Mouse (Mus musculus) heart, embryonic 15.5 days (tissue): ENCODE data around the gene Cers2. TPM values are rescaled to one million over a fixed set of nuclear protein-coding genes. Genes with fewer than 3 reads are reported as not detected.
"Not testable (repeated sequence)": the region's sequence is repeated elsewhere in the genome, so short reads cannot be mapped to it uniquely, and the experiment has no call there.

Experiments
- ATAC-seq: fragments of 200-750 bp; cut with Nextera tagmentation; replicated peaks from 2 replicates; pipeline ENCODE4 v1.8.0; 2017; ENCODE audit warnings: low read depth, moderate TSS enrichment; ENCODE audit not compliant: insufficient number of reproducible peaks, insufficient read depth, low FRiP score
- H3K27ac ChIP-seq: fragments of 300-500 bp; sonication (generic); 2 replicates; pipeline ENCODE4 v1.5.1; 2015; ENCODE audit warnings: mild to moderate bottlenecking, inconsistent platforms
- H3K27me3 ChIP-seq: fragments of 300-500 bp; sonication (generic); 2 replicates; pipeline ENCODE4 v1.6.1; 2015; ENCODE audit warnings: inconsistent platforms
- H3K36me3 ChIP-seq: fragments of 300-500 bp; sonication (generic); 2 replicates; pipeline ENCODE4 v1.6.1; 2015; ENCODE audit warnings: mild to moderate bottlenecking, inconsistent platforms
- H3K4me1 ChIP-seq: fragments of 300-500 bp; sonication (generic); replicated peaks from 2 replicates; pipeline ENCODE4 v1.6.1; 2015; ENCODE audit warnings: inconsistent platforms
- H3K4me2 ChIP-seq: fragments of 300-500 bp; sonication (generic); 2 replicates; pipeline ENCODE4 v1.6.1; 2015; ENCODE audit warnings: inconsistent platforms, mild to moderate bottlenecking, moderate library complexity
- H3K4me3 ChIP-seq: fragments of 300-500 bp; sonication (generic); 2 replicates; pipeline ENCODE4 v1.5.1; 2015; ENCODE audit warnings: mild to moderate bottlenecking, inconsistent platforms
- H3K9ac ChIP-seq: fragments of 300-500 bp; sonication (generic); 2 replicates; pipeline ENCODE4 v1.6.1; 2015; ENCODE audit warnings: mild to moderate bottlenecking, inconsistent platforms
- H3K9me3 ChIP-seq: fragments of 300-500 bp; sonication (generic); replicated peaks from 2 replicates; pipeline ENCODE4 v1.6.1; 2016; ENCODE audit warnings: inconsistent platforms
- WGBS: fragments of 180-500 bp; shearing (Covaris S2); methylation state at CpG from one replicate; pipeline ENCODE4 v1.1.7; 2015; ENCODE audit warnings: mixed read lengths; 5-methylcytosine and 5-hydroxymethylcytosine counted together
- polyA plus RNA-seq: library from polyadenylated mRNA; unstranded; fragments of >200 nt; fragmentation: Nextera tagmentation; extraction: Ambion mirVana; gene quantifications from 2 replicates; pipeline ENCODE4 v1.2.1, GENCODE M21; 2015

The Cers2 gene
- polyA plus RNA-seq, 1 experiment from 2014 or later: 120 TPM

GRCm38 (mm10) chr3:95349491-95349890, 34.9 kb downstream of the Cers2 start:
- no peaks in the 10 kb centered on the region for H3K27me3 ChIP-seq
- no peaks in the 10 kb centered on the region for H3K9me3 ChIP-seq
- no peak overlapping the region for H3K27ac ChIP-seq
- ATAC-seq: no peak
- H3K4me3 ChIP-seq: no peak overlapping the region
- no peak overlapping the region for H3K4me2 ChIP-seq
- peaks cover 80% of the 10 kb centered on the region for H3K36me3 ChIP-seq
- H3K4me1 ChIP-seq: no peaks in the 10 kb centered on the region
- no peak overlapping the region for H3K9ac ChIP-seq

- H3K4me2 ChIP-seq: peak overlapping the region; percentile 55
- ATAC-seq, H3K27ac ChIP-seq, H3K9ac ChIP-seq, H3K9me3 ChIP-seq, H3K4me1 ChIP-seq, H3K27me3 ChIP-seq: not testable (repeated sequence)
- WGBS: 20% methylated on average over 12 of the region's 19 CpGs
- peaks cover 22% of the 10 kb centered on the region for H3K36me3 ChIP-seq
- peak overlapping the region; percentile 56 for H3K4me3 ChIP-seq
These were observed 41.4 kb downstream of the Cers2 start for GRCm38 (mm10) chr3:95355911-95356544.

- not testable (repeated sequence) for H3K4me1 ChIP-seq, H3K27me3 ChIP-seq, H3K9me3 ChIP-seq
- H3K4me3 ChIP-seq: peak within 1 kb of the TSS; percentile 56
- peak within 1 kb of the TSS; percentile 58 for H3K9ac ChIP-seq
- ATAC-seq: peak; percentile 91
- H3K27ac ChIP-seq: peak within 1 kb of the TSS; percentile 63; the same call in 1 of the 2 replicates
- H3K36me3 ChIP-seq: peaks cover 17% of the 10 kb centered on the region
- peak within 1 kb of the TSS; percentile 55 for H3K4me2 ChIP-seq
- WGBS: under 1% methylated on average over 32 of the region's 57 CpGs
These were observed 42.3 kb downstream of the Cers2 start, which contains the start of gene Setdb1 for GRCm38 (mm10) chr3:95356701-95357449. Gene Setdb1, minus strand, starts transcription at chr3:95357202.

GRCm38 (mm10) chr3:95357746-95358145, 43.2 kb downstream of the Cers2 start:
- no peaks in the 10 kb centered on the region for H3K27me3 ChIP-seq
- H3K4me2 ChIP-seq: no peak overlapping the region
- H3K9ac ChIP-seq: no peak overlapping the region
- no peak for ATAC-seq
- no peak overlapping the region for H3K27ac ChIP-seq
- no peaks in the 10 kb centered on the region for H3K4me1 ChIP-seq
- no peaks in the 10 kb centered on the region for H3K9me3 ChIP-seq
- WGBS: 91% methylated on average over 2 of the region's 2 CpGs
- peaks cover 10% of the 10 kb centered on the region for H3K36me3 ChIP-seq
- no peak overlapping the region for H3K4me3 ChIP-seq

GRCm38 (mm10) chr3:95360276-95360675, 45.7 kb downstream of the Cers2 start:
- not testable (repeated sequence) for H3K4me3 ChIP-seq, H3K36me3 ChIP-seq, H3K27ac ChIP-seq, H3K27me3 ChIP-seq, H3K9ac ChIP-seq, H3K4me1 ChIP-seq, H3K4me2 ChIP-seq, ATAC-seq, H3K9me3 ChIP-seq
- WGBS: 68% methylated on average over 3 of the region's 3 CpGs

- no peak for ATAC-seq
- Histone ChIP-seq H3K27ac (no peak overlapping the region), H3K27me3 (no peaks in the 10 kb centered on the region), H3K36me3 (no peaks in the 10 kb centered on the region), H3K4me3 (no peak overlapping the region), H3K9me3 (no peaks in the 10 kb centered on the region), H3K4me2 (no peak overlapping the region), H3K4me1 (no peaks in the 10 kb centered on the region), H3K9ac (no peak overlapping the region)
These were observed 55.5 kb downstream of the Cers2 start for GRCm38 (mm10) chr3:95370101-95370500.

Other genes with a start within 250 kb of the Cers2 start
- gene Pip5k1a, start 207.9 kb upstream of the Cers2 start, polyA plus RNA-seq: 14.1 and 16.5 TPM in 2 replicates
- gene Vps72, start 203.8 kb upstream of the Cers2 start, polyA plus RNA-seq: 79.5 and 99.3 TPM in 2 replicates
- gene Tmod4, start 190.3 kb upstream of the Cers2 start, polyA plus RNA-seq: 1.4 and 2.1 TPM in 2 replicates
- gene Scnm1, start 180.8 kb upstream of the Cers2 start, polyA plus RNA-seq: 51.0 and 54.2 TPM in 2 replicates
- 9.4 and 10.4 TPM in 2 replicates for gene Lysmd1, start 180.7 kb upstream of the Cers2 start, polyA plus RNA-seq
- 2.5 and 4.8 TPM in 2 replicates for gene Tnfaip8l2, start 172.4 kb upstream of the Cers2 start, polyA plus RNA-seq
- 2.0 and 3.5 TPM in 2 replicates for gene Sema6c, start 154.3 kb upstream of the Cers2 start, polyA plus RNA-seq
- 5.1 and 6.5 TPM in 2 replicates for gene Gabpb2, start 96.9 kb upstream of the Cers2 start, polyA plus RNA-seq
- 49.7 and 60.9 TPM in 2 replicates for gene Cdc42se1, start 86.1 kb upstream of the Cers2 start, polyA plus RNA-seq
- gene Mllt11, start 82.6 kb upstream of the Cers2 start, polyA plus RNA-seq: 10.6 and 12.0 TPM in 2 replicates
- 0.38 and 0.55 TPM in 2 replicates for gene Gm128, start 73.2 kb upstream of the Cers2 start, polyA plus RNA-seq
- 0.06 and 0.38 TPM in 2 replicates for gene Bnipl, start 63.6 kb upstream of the Cers2 start, polyA plus RNA-seq
- gene Mindy1, start 33.4 kb upstream of the Cers2 start, polyA plus RNA-seq: 24.7 and 27.6 TPM in 2 replicates
- 23.8 and 26.5 TPM in 2 replicates for gene Prune1, start 32.7 kb upstream of the Cers2 start, polyA plus RNA-seq
- gene Anxa9, start 7.6 kb upstream of the Cers2 start, polyA plus RNA-seq: 0.64 and 1.2 TPM in 2 replicates
- gene Setdb1, start 42.4 kb downstream of the Cers2 start, polyA plus RNA-seq: 16.7 and 22.4 TPM in 2 replicates
- not detected in 2 replicates for gene 4930558C23Rik, start 88.0 kb downstream of the Cers2 start, polyA plus RNA-seq
- gene Arnt, start 119.6 kb downstream of the Cers2 start, polyA plus RNA-seq: 30.4 and 33.2 TPM in 2 replicates
- gene Ctsk, start 184.5 kb downstream of the Cers2 start, polyA plus RNA-seq: 15.9 and 18.1 TPM in 2 replicates
- 17.3 and 31.6 TPM in 2 replicates for gene Ctss, start 212.0 kb downstream of the Cers2 start, polyA plus RNA-seq
- not detected in 2 replicates for gene Hormad1, start 244.9 kb downstream of the Cers2 start, polyA plus RNA-seq